Mouse (Mus musculus): Measurements from ENCODE around the gene B3galt1. TPM values are rescaled to one million over a fixed set of nuclear protein-coding genes. Genes with fewer than 3 reads are reported as not detected.

B3galt1 gene
- polyA plus RNA-seq, 1 experiment from 2014 or later, result 60.2 TPM

DNA sequence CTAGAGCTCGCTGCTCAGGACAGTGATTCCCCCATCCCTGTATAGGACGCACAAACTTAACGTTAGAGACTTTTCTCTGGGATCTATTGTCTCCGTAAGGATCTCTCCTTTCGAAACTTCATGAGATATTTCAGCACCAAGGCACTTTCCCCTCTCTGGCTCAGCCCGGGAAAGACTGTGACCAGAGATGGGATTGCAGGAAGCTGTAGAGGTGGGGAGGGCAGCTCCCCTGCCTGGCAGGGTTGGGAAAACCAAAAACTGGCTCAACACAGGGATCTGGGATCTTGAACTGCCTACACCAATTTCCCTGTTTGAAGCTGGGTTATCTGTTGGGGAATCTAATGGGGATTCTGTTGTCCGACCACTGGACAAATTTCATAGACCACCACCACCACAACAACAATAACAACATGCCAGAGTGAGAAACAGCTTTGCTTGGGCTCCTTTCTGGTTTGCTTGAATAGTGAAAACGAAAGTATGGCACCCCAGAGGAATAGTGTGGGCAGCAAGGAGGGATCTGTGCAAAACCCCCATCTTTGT is 1.5 kb downstream of the B3galt1 start:
- Histone ChIP-seq H3K4me1 (replicated peaks; ENCODE audit: control insufficient read depth, insufficient read depth, low read length) (peaks cover 9% of the 10 kb centered on the region), H3K4me3 (replicated peaks; ENCODE audit: low read length) (peak overlapping the region; percentile 97), H3K9me3 (ENCODE audit: control insufficient read depth, low read length) (no peaks in the 10 kb centered on the region), H3K36me3 (ENCODE audit: control insufficient read depth, insufficient read depth) (no peaks in the 10 kb centered on the region), H3K9ac (replicated peaks; ENCODE audit: low read depth, low read length) (peak overlapping the region; percentile 95), H3K4me2 (ENCODE audit: low read length) (peak overlapping the region; percentile 63), H3K27ac (ENCODE audit: low read length) (no peak overlapping the region), H3K27me3 (replicated peaks; ENCODE audit: control insufficient read depth, insufficient read depth, low read length) (no peaks in the 10 kb centered on the region)
- no peak for ATAC-seq
- 7% methylated on average over 8 of the region's 8 CpGs for WGBS

DNA sequence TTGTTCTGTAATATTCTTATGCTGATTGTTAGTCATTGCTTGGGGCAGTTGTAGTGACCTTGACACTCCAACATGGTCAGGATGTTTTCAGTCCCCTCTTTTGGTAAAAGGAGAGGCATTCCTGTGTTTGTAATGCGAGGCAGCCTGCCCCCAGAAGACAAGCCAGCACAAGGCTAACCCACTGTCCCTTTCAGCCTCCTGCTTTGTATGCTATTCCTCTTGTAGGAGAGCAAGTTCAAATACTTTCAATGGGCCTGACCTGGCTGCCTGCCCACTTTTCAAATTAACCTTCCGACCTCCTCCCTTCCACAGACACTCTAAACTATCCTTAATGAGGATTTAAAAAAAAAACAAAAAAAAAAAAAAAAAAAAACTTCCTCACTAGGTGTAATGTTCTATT is 11.0 kb downstream of the B3galt1 start:
- H3K9me3 ChIP-seq (ENCODE audit: control insufficient read depth, low read length), result no peaks in the 10 kb centered on the region
- no peaks in the 10 kb centered on the region for H3K27me3 ChIP-seq (replicated peaks; ENCODE audit: control insufficient read depth, insufficient read depth, low read length)
- no peaks in the 10 kb centered on the region for H3K36me3 ChIP-seq (ENCODE audit: control insufficient read depth, insufficient read depth)
- H3K27ac ChIP-seq (ENCODE audit: low read length), result no peak overlapping the region
- H3K4me3 ChIP-seq (replicated peaks; ENCODE audit: low read length), result no peak overlapping the region
- H3K9ac ChIP-seq (replicated peaks; ENCODE audit: low read depth, low read length), result no peak overlapping the region
- H3K4me2 ChIP-seq (ENCODE audit: low read length), result no peak overlapping the region
- ATAC-seq, result no peak
- WGBS, result 12% methylated on average over 2 of the region's 2 CpGs
- 0 out of 2 replicates have a peak, but pooled peaks cover 2% of the 10 kb centered on the region for H3K4me1 ChIP-seq (replicated peaks; ENCODE audit: control insufficient read depth, insufficient read depth, low read length)

DNA sequence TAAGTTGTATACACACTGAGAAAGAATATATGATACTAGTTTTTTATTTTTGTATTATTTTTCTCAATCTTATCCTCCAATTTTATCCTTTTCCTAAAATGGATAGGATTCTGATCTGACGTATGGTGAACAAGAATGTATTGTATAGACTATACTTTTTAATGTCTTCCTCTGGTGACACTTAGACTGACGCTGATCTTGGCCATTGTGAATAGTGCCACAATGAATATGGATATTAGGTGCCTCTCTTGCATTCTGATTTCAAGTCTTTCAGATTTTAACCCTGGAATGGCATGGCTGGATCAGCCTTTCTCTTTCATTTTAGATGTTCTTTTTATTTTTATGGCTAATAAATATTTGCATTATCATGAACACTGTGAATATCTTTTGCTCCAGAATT is 17.4 kb downstream of the B3galt1 start:
- Histone ChIP-seq H3K9me3 (ENCODE audit: control insufficient read depth, low read length) (no peaks in the 10 kb centered on the region), H3K4me3 (replicated peaks; ENCODE audit: low read length) (no peak overlapping the region), H3K9ac (replicated peaks; ENCODE audit: low read depth, low read length) (no peak overlapping the region), H3K27ac (ENCODE audit: low read length) (no peak overlapping the region), H3K4me2 (ENCODE audit: low read length) (no peak overlapping the region), H3K4me1 (replicated peaks; ENCODE audit: control insufficient read depth, insufficient read depth, low read length) (no peaks in the 10 kb centered on the region), H3K27me3 (replicated peaks; ENCODE audit: control insufficient read depth, insufficient read depth, low read length) (no peaks in the 10 kb centered on the region), H3K36me3 (ENCODE audit: control insufficient read depth, insufficient read depth) (no peaks in the 10 kb centered on the region)
- WGBS, result 23% methylated on average over 2 of the region's 2 CpGs
- no peak for ATAC-seq

DNA sequence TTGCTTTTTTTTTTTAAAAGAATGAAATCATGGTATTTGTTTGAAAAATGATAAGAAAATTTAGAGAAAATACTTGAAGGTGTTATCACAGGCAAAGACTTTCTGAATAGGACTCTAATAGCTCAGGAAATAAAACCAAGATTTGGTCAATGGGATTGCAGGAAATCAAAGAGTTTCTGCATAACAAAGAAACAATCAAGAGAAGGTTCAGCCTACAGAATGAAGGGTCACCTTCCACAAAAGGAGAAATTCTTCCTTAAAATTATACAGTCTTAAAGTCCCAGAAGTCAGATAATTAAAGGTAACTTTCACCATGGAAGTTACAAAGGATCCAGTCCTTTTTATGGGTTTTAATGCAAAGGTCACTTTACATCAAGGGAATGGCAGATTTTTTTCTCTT is 24.7 kb downstream of the B3galt1 start:
- H3K36me3 ChIP-seq (ENCODE audit: control insufficient read depth, insufficient read depth), result no peaks in the 10 kb centered on the region

DNA sequence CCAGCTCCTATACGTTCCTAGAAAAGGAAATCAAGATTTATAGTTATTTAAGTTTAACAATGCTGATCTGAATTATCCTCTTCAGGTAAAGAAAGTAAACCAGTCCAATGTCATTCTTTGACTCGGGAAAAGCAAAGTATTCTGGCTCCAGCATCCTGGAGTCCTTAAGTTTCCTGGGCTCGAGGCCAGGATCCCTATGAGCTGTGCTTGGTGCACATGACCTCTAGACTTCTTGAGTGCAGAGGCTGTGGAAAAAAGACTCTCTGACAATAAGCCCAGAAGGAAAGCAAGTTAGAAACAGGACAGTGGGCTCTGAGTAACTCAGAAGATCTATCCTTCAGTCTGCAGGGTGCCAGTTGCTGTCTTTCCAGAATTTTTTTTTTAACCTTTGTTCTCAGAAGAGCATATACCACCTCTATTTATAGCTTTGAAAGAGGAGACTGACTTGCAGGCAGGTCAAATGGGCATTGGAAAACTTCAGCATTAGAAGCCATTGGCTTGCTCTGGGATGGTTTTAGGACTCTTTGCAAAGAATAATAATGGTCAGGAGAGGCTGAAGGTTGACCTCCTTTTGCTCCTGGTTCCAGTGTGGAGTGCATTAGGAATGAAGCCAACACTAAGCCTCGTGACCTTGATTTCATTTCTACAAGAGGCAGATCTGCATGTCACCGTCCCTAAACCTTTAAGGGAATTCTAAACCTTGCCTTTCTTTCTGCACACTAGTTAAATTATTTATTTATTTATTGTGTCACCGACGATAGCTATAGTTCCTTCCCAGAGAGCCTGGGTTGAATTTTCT is 26.4 kb downstream of the B3galt1 start:
- H3K27me3 ChIP-seq (replicated peaks; ENCODE audit: control insufficient read depth, insufficient read depth, low read length), result no peaks in the 10 kb centered on the region
- H3K36me3 ChIP-seq (ENCODE audit: control insufficient read depth, insufficient read depth), result no peaks in the 10 kb centered on the region
- no peak overlapping the region for H3K4me3 ChIP-seq (replicated peaks; ENCODE audit: low read length)
- H3K4me2 ChIP-seq (ENCODE audit: low read length), result no peak overlapping the region
- no peaks in the 10 kb centered on the region for H3K4me1 ChIP-seq (replicated peaks; ENCODE audit: control insufficient read depth, insufficient read depth, low read length)
- H3K27ac ChIP-seq (ENCODE audit: low read length), result no peak overlapping the region
- 75% methylated on average over 7 of the region's 7 CpGs for WGBS
- ATAC-seq, result no peak
- H3K9me3 ChIP-seq (ENCODE audit: control insufficient read depth, low read length), result no peaks in the 10 kb centered on the region
- no peak overlapping the region for H3K9ac ChIP-seq (replicated peaks; ENCODE audit: low read depth, low read length)

More for the DNA sequence above, 24.7 kb downstream of the B3galt1 start:
- H3K4me2 ChIP-seq (ENCODE audit: low read length), result no peak overlapping the region
- no peaks in the 10 kb centered on the region for H3K9me3 ChIP-seq (ENCODE audit: control insufficient read depth, low read length)
- no peak overlapping the region for H3K9ac ChIP-seq (replicated peaks; ENCODE audit: low read depth, low read length)
- H3K27me3 ChIP-seq (replicated peaks; ENCODE audit: control insufficient read depth, insufficient read depth, low read length), result no peaks in the 10 kb centered on the region
- H3K4me1 ChIP-seq (replicated peaks; ENCODE audit: control insufficient read depth, insufficient read depth, low read length), result no peaks in the 10 kb centered on the region
- H3K27ac ChIP-seq (ENCODE audit: low read length), result no peak overlapping the region
- no peak for ATAC-seq
- H3K4me3 ChIP-seq (replicated peaks; ENCODE audit: low read length), result no peak overlapping the region

DNA sequence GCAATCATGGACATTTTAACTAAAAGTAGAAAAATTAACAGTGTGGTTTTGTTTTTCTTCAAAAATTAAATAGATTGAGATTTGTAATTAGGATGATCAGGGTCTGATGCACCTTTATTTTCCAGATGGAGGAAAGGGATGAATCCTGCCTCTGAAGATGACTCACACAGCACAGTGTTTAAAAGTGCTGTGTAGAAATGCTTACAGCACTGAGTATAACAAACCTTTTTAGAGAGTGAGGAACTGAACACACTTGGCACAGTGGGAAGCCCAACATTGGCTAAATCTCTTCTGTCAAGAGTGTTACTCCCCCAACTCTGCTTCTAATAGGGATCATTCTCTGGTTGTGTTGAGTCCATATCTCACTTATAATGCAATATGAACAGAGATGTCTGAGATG is 57.2 kb downstream of the B3galt1 start:
- Histone ChIP-seq H3K27me3 (replicated peaks; ENCODE audit: control insufficient read depth, insufficient read depth, low read length) (no peaks in the 10 kb centered on the region), H3K4me1 (replicated peaks; ENCODE audit: control insufficient read depth, insufficient read depth, low read length) (no peaks in the 10 kb centered on the region), H3K9ac (replicated peaks; ENCODE audit: low read depth, low read length) (no peak overlapping the region), H3K4me3 (replicated peaks; ENCODE audit: low read length) (no peak overlapping the region), H3K36me3 (ENCODE audit: control insufficient read depth, insufficient read depth) (no peaks in the 10 kb centered on the region), H3K9me3 (ENCODE audit: control insufficient read depth, low read length) (no peaks in the 10 kb centered on the region), H3K4me2 (ENCODE audit: low read length) (no peak overlapping the region), H3K27ac (ENCODE audit: low read length) (no peak overlapping the region)
- ATAC-seq, result no peak

DNA sequence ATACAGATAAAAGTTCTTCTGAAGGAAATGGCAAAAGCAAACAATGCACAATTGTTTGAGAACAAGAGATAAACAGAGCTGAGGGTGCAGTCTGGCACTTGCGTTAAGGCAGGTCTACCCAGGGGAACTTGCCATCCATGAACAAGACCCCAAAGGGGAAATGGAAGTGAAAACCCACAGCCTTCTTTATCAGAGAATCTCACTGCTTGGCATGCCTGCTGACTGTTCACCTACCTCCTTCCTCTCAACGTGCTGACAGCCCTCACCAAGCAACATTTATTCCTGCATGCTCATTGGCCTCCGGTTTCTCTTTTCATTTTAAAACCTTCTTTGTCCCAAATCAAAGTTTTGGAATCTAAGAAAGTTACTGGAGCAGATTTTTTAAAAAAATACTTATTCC is 62.0 kb downstream of the B3galt1 start:
- no peak overlapping the region for H3K4me2 ChIP-seq (ENCODE audit: low read length)
- H3K4me3 ChIP-seq (replicated peaks; ENCODE audit: low read length), result no peak overlapping the region
- 70% methylated on average over 3 of the region's 3 CpGs for WGBS
- H3K36me3 ChIP-seq (ENCODE audit: control insufficient read depth, insufficient read depth), result no peaks in the 10 kb centered on the region
- no peak overlapping the region for H3K27ac ChIP-seq (ENCODE audit: low read length)
- no peaks in the 10 kb centered on the region for H3K4me1 ChIP-seq (replicated peaks; ENCODE audit: control insufficient read depth, insufficient read depth, low read length)
- H3K27me3 ChIP-seq (replicated peaks; ENCODE audit: control insufficient read depth, insufficient read depth, low read length), result no peaks in the 10 kb centered on the region
- no peak overlapping the region for H3K9ac ChIP-seq (replicated peaks; ENCODE audit: low read depth, low read length)
- no peak for ATAC-seq
- no peaks in the 10 kb centered on the region for H3K9me3 ChIP-seq (ENCODE audit: control insufficient read depth, low read length)

DNA sequence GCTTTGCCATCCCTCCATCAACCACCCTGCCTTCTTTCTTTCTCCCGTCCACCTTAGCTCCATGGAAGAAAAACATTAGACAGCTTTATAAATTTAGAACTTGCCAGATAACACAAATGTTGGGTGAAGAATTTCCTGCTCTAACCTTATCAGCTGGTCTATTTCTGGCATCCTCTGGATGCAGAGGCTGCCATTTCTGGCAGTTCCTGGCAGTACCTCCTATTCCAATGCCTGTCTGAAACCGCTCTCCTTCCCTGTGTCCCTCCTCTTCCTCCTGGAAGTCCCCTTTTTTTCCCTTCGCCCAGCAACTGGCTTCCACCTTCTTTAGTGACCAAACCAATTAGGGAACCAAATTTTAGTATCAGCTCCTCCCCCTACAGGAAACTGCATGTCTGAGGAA is 62.6 kb downstream of the B3galt1 start:
- 76% methylated on average over 3 of the region's 3 CpGs for WGBS
- ATAC-seq, result no peak

DNA sequence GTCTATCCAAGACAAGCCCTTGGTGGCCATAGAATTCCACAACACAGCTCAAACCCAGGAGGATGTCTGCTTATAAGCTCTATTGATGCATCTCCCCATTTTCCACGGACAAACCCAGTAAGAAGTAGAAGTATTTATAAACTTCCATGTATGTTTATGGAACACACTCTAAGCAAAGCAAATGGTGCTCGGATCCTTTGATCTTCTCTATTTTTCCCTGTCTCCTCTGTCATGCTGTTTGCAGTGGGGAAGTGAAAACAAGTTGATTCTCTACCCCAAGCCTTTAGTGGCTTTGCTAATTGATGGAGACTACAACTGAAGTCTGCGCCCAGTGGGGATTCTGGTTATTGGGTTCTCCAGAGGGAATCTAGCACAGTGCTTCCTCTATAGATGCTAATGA is 89.2 kb downstream of the B3galt1 start:
- H3K27ac ChIP-seq (ENCODE audit: low read length), result no peak overlapping the region
- H3K27me3 ChIP-seq (replicated peaks; ENCODE audit: control insufficient read depth, insufficient read depth, low read length), result no peaks in the 10 kb centered on the region
- no peak overlapping the region for H3K4me2 ChIP-seq (ENCODE audit: low read length)
- WGBS, result 81% methylated on average over 3 of the region's 3 CpGs
- H3K36me3 ChIP-seq (ENCODE audit: control insufficient read depth, insufficient read depth), result no peaks in the 10 kb centered on the region
- H3K9ac ChIP-seq (replicated peaks; ENCODE audit: low read depth, low read length), result no peak overlapping the region
- H3K4me3 ChIP-seq (replicated peaks; ENCODE audit: low read length), result no peak overlapping the region
- H3K4me1 ChIP-seq (replicated peaks; ENCODE audit: control insufficient read depth, insufficient read depth, low read length), result no peaks in the 10 kb centered on the region
- no peaks in the 10 kb centered on the region for H3K9me3 ChIP-seq (ENCODE audit: control insufficient read depth, low read length)
- no peak for ATAC-seq

More for the DNA sequence above, 62.6 kb downstream of the B3galt1 start:
- Histone ChIP-seq H3K9ac (replicated peaks; ENCODE audit: low read depth, low read length) (no peak overlapping the region), H3K27me3 (replicated peaks; ENCODE audit: control insufficient read depth, insufficient read depth, low read length) (no peaks in the 10 kb centered on the region), H3K4me1 (replicated peaks; ENCODE audit: control insufficient read depth, insufficient read depth, low read length) (no peaks in the 10 kb centered on the region), H3K4me2 (ENCODE audit: low read length) (no peak overlapping the region), H3K9me3 (ENCODE audit: control insufficient read depth, low read length) (no peaks in the 10 kb centered on the region), H3K27ac (ENCODE audit: low read length) (no peak overlapping the region), H3K36me3 (ENCODE audit: control insufficient read depth, insufficient read depth) (no peaks in the 10 kb centered on the region), H3K4me3 (replicated peaks; ENCODE audit: low read length) (no peak overlapping the region)
